Mouse (Mus musculus) embryonic facial prominence, embryonic 14.5 days (tissue): Measurements from ENCODE around the gene Oard1. TPM values are rescaled to one million over a fixed set of nuclear protein-coding genes. Genes with fewer than 3 reads are reported as not detected.

Source experiments
- ATAC-seq: fragments of 200-750 bp; cut with Nextera tagmentation; 2 replicates; pipeline ENCODE4 v1.8.0; 2017; ENCODE audit warnings: low read depth, moderate number of reproducible peaks, moderate TSS enrichment
- DNase-seq: peaks from one replicate; pipeline ENCODE4 v3.0.0-alpha.2; 2015; ENCODE audit warnings: low spot score
- H3K27ac ChIP-seq: fragments of 300-500 bp; sonication (generic); replicated peaks from 2 replicates; pipeline ENCODE4 v1.5.1; 2014; ENCODE audit warnings: low read depth, mild to moderate bottlenecking, low read length, moderate library complexity
- H3K27me3 ChIP-seq: fragments of 300-500 bp; sonication (generic); replicated peaks from 2 replicates; pipeline ENCODE4 v1.6.1; 2014; ENCODE audit warnings: low read length; ENCODE audit not compliant: control insufficient read depth, insufficient read depth
- H3K36me3 ChIP-seq: fragments of 300-500 bp; sonication (generic); 2 replicates; pipeline ENCODE4 v1.6.1; 2014; ENCODE audit warnings: low read length, mixed read lengths; ENCODE audit not compliant: control insufficient read depth, insufficient read depth
- H3K4me1 ChIP-seq: fragments of 300-500 bp; sonication (generic); 2 replicates; pipeline ENCODE4 v1.6.1; 2014; ENCODE audit warnings: antibody characterized with exemption, low read length; ENCODE audit not compliant: control insufficient read depth, insufficient read depth
- H3K4me2 ChIP-seq: fragments of 300-500 bp; sonication (generic); 2 replicates; pipeline ENCODE4 v1.6.1; 2014; ENCODE audit warnings: low read depth, mild to moderate bottlenecking, low read length, moderate library complexity, mixed read lengths
- H3K4me3 ChIP-seq: fragments of 300-500 bp; sonication (generic); 2 replicates; pipeline ENCODE4 v1.5.1; 2014; ENCODE audit warnings: low read depth, mild to moderate bottlenecking, low read length
- H3K9ac ChIP-seq: fragments of 300-500 bp; sonication (generic); 2 replicates; pipeline ENCODE4 v1.6.1; 2014; ENCODE audit warnings: low read depth, mild to moderate bottlenecking, low read length, moderate library complexity, mixed read lengths
- H3K9me3 ChIP-seq: fragments of 300-500 bp; sonication (generic); 2 replicates; pipeline ENCODE4 v1.6.1; 2016; ENCODE audit warnings: low read length; ENCODE audit not compliant: control insufficient read depth
- WGBS: fragments of 180-500 bp; shearing (Covaris S2); extraction: QIAGEN DNeasy Blood & Tissue Kit; methylation state at CpG from one replicate; pipeline ENCODE4 v1.1.7; 2014; 5-methylcytosine and 5-hydroxymethylcytosine counted together
- polyA plus RNA-seq: library from polyadenylated mRNA; unstranded; fragments of >200 nt; fragmentation: Nextera tagmentation; extraction: Ambion mirVana; gene quantifications from 2 replicates; pipeline ENCODE4 v1.2.1, GENCODE M21; 2014

Gene Oard1
- polyA plus RNA-seq, 1 experiment from 2014 or later, result 38.1 TPM

DNA sequence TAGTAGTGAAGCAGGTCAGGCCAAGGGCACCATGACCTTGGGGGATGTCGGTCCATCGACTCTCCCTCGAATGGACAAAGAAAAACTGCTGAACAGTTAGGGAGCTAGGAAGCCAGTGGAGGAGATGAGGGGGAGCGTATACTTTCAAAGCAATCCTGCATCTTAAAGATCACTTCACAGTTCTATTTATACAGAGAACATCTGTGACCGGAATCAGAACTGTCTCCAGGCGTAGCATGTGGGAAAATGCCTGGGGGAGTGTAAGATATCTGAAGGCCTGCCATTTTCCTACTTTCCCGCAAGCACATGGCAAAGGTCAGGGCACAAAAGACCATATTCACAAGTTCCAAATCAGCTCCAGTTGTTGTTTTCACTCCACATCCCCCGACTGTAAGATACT lies 36.8 kb upstream of the Oard1 start:
- Histone ChIP-seq H3K27ac (no peak overlapping the region), H3K27me3 (no peaks in the 10 kb centered on the region), H3K9ac (no peak overlapping the region), H3K9me3 (0 out of 2 replicates have a peak, but pooled peaks cover 3% of the 10 kb centered on the region), H3K4me2 (no peak overlapping the region), H3K36me3 (no peaks in the 10 kb centered on the region), H3K4me3 (no peak overlapping the region), H3K4me1 (no peaks in the 10 kb centered on the region)
- 55% methylated on average over 8 of the region's 8 CpGs for WGBS
- no peak for ATAC-seq
- no peak for DNase-seq

DNA sequence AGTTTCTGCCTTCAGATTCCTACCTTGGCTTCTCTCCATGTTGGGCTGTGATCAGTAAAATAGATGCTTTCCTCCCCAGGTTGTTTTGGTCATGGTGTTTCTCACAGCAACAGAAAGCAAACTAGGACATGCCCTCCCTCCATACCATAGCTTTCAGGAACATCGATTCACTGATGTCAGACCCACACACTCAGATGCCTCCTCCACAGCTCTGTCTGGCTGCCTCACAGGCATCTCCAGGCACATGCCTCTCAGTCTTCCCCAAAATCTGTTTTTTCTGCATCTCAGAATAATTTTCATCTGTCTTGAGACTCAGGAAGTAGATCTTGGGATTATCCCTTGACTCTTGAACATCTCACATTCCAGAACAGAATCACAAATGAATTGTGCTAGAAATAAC lies 33.7 kb upstream of the Oard1 start:
- Histone ChIP-seq H3K9me3 (0 out of 2 replicates have a peak, but pooled peaks cover 3% of the 10 kb centered on the region), H3K27me3 (no peaks in the 10 kb centered on the region), H3K9ac (no peak overlapping the region), H3K27ac (no peak overlapping the region), H3K4me1 (no peaks in the 10 kb centered on the region), H3K36me3 (no peaks in the 10 kb centered on the region), H3K4me2 (no peak overlapping the region), H3K4me3 (no peak overlapping the region)
- DNase-seq (no peak), ATAC-seq (no peak)
- WGBS, result 83% methylated on average over 1 of the region's 1 CpGs

DNA sequence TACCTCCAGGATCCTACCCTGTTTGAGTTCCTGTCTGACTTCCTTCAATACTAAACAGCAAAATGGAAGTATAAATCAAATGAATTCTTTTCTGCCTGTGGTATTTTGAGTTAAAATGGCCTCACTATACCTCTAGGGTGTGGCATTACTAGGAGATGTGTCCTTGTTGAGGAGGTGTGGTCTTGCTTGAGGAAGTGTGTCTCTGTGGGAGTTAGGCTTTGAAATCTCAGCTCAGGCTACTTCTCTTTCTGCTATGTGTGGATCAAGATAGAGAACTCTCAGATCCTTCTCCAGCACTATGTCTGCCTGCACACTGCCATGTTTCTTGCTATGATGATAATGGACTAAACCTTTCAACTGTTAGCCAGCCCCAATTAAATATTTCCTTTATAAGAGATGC lies 30.8 kb upstream of the Oard1 start:
- Histone ChIP-seq H3K27me3 (no peaks in the 10 kb centered on the region), H3K4me1 (no peaks in the 10 kb centered on the region), H3K36me3 (no peaks in the 10 kb centered on the region), H3K9me3 (0 out of 2 replicates have a peak, but pooled peaks cover 3% of the 10 kb centered on the region), H3K9ac (no peak overlapping the region), H3K27ac (no peak overlapping the region), H3K4me3 (no peak overlapping the region), H3K4me2 (no peak overlapping the region)
- no peak for DNase-seq
- no peak for ATAC-seq

DNA sequence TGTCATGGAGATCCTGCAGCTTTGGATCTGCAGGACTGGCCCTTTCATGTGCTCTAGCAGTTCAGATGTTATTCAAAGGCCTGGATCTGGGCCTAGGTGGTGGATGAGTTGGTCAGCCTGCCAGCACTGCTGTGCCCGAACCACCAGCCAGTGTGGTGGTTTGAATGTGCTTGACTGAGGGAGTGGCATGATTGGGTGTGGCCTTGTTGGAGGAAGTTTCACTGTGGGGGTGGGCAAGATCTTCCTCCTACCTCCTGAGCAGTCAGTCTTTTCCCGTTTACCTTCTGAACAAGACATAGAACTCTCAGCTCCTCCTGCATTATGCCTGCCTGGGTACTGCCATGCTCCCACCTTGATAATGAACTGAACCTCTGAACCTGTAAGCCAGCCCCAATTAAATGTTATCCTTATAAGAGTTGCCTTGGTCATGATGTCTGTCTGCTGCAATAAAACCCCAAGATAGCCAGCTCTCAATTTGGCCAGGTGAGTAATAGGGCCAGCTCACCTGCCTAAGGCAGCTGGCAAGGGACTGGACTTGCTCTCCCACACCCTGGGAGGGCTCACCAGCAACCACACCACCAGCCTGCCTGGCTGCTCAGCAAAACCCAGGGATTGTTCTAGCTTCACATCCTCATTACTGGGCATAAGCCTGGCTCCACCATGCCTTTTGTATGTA lies 23.9 kb upstream of the Oard1 start:
- WGBS, result 67% methylated on average over 2 of the region's 2 CpGs
- no peaks in the 10 kb centered on the region for H3K9me3 ChIP-seq
- DNase-seq, result no peak
- no peak overlapping the region for H3K4me2 ChIP-seq
- no peak for ATAC-seq
- no peak overlapping the region for H3K4me3 ChIP-seq
- no peak overlapping the region for H3K27ac ChIP-seq
- H3K27me3 ChIP-seq, result no peaks in the 10 kb centered on the region
- H3K9ac ChIP-seq, result no peak overlapping the region
- H3K4me1 ChIP-seq, result no peaks in the 10 kb centered on the region
- H3K36me3 ChIP-seq, result peaks cover 51% of the 10 kb centered on the region

DNA sequence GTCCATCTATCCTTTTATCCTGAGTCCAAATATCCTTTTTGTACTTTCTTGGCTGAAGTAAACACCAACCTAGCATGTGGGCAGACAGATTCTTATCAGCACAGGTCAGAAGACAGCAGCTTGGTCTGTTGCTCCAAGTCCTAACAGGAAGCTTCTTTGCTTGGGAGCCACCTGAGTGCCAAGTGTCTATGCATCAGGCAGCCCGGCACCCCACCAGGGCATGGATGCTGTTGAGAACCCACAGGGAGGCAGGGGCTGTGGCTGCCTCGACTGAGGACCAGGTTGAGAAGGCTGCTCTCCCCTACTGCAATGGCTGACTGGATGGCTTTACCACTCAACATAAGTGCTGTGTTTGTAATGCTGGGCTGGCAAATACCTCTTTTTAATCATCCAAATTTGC lies 21.1 kb upstream of the Oard1 start:
- Histone ChIP-seq H3K4me2 (no peak overlapping the region), H3K9ac (no peak overlapping the region), H3K27ac (no peak overlapping the region), H3K4me3 (no peak overlapping the region), H3K27me3 (no peaks in the 10 kb centered on the region), H3K36me3 (peaks cover 79% of the 10 kb centered on the region), H3K9me3 (no peaks in the 10 kb centered on the region), H3K4me1 (no peaks in the 10 kb centered on the region)
- 93% methylated on average over 2 of the region's 2 CpGs for WGBS
- DNase-seq (no peak), ATAC-seq (no peak)

DNA sequence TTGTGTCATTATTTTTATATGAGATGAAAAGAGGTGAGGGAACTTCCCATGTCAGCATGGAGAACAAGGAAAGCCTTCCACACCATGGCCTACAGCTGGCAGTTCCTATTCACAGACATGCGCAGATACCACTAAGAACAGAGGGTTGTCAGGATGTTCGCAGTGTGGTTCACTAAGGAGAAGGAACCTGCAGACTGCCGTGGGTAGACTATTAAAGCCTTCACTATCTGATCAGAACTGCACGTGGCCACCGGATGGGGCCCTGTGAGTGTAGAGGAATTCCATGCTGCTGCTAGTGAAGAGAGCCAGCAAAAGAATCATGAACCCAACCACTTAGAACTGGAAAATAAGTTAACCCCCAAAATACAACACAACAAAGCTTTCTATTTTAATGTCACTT lies 20.4 kb upstream of the Oard1 start:
- ATAC-seq (no peak), DNase-seq (no peak)
- no peaks in the 10 kb centered on the region for H3K9me3 ChIP-seq
- 91% methylated on average over 5 of the region's 5 CpGs for WGBS
- no peak overlapping the region for H3K4me2 ChIP-seq
- H3K27ac ChIP-seq, result no peak overlapping the region
- H3K27me3 ChIP-seq, result no peaks in the 10 kb centered on the region
- no peaks in the 10 kb centered on the region for H3K4me1 ChIP-seq
- peaks cover 87% of the 10 kb centered on the region for H3K36me3 ChIP-seq
- no peak overlapping the region for H3K4me3 ChIP-seq
- no peak overlapping the region for H3K9ac ChIP-seq

DNA sequence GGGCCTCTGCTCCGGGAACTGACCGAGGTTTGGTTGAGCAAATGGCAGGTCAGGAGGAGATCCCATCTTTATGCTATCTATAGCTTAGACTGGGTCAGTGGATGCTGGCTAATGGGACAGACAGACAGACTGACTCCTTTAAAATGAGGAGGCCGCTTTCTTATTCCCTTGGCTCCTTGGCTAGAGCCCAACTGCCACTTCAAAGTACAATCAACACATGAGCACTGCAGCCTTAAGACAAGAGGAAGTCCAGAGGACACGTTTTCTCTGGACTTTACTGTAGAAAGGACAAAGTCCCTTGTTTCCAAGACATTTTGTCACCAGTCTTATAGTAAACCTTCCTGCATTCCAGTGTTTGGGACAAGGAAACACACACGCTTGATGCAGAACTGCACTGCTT lies 18.4 kb upstream of the Oard1 start:
- WGBS, result 88% methylated on average over 5 of the region's 5 CpGs
- H3K4me2 ChIP-seq, result no peak overlapping the region
- no peaks in the 10 kb centered on the region for H3K4me1 ChIP-seq
- ATAC-seq, result no peak
- H3K9ac ChIP-seq, result no peak overlapping the region
- H3K27me3 ChIP-seq, result no peaks in the 10 kb centered on the region
- no peak for DNase-seq
- no peak overlapping the region for H3K4me3 ChIP-seq
- no peak overlapping the region for H3K27ac ChIP-seq
- peaks cover 99% of the 10 kb centered on the region for H3K36me3 ChIP-seq
- H3K9me3 ChIP-seq, result no peaks in the 10 kb centered on the region

DNA sequence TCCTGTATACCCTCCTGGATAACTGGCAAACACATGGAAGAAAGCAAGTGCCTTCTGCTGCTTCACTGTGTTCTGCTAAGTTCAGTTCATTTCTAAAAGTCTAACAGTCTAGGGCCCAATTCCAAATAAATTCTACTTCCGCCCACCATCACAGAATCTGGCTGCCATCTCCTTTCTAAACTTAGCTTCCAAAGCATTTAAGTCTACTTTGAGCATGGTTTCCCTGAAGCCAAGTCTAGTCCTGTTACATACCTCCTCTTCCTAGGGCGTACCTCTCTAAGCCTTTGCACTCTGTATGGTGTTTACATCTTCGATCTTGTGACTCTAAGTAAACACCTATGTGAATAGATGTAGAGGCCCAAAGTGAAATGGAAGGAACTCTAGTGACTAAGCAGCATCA lies 17.2 kb upstream of the Oard1 start:
- no peak for ATAC-seq
- no peaks in the 10 kb centered on the region for H3K27me3 ChIP-seq
- no peak for DNase-seq
- H3K4me3 ChIP-seq, result no peak overlapping the region
- no peak overlapping the region for H3K9ac ChIP-seq
- H3K4me2 ChIP-seq, result no peak overlapping the region
- no peak overlapping the region for H3K27ac ChIP-seq
- no peaks in the 10 kb centered on the region for H3K4me1 ChIP-seq
- H3K36me3 ChIP-seq, result peaks cover 95% of the 10 kb centered on the region
- 96% methylated on average over 3 of the region's 3 CpGs for WGBS
- no peaks in the 10 kb centered on the region for H3K9me3 ChIP-seq

DNA sequence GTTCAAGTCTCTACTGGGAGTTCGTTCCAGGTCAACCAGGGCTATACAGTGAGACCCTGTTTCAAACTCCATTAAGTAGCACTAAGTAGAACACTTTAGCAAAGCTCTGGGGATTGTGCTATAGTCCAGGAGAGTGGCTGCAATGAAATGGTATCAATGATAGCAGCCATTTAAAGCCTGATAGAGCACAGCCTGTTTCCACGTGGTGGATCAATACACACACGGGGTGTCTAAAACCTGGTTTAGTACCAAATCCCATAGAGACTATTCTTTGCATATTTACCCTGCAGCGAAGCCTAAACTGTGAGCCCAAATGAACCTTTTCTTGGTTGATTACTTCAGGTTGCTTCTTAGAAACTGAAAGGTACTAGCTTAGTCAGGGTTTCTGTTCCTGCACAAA lies 8.1 kb upstream of the Oard1 start:
- Histone ChIP-seq H3K4me3 (no peak overlapping the region), H3K4me1 (no peaks in the 10 kb centered on the region), H3K27ac (no peak overlapping the region), H3K4me2 (no peak overlapping the region), H3K9me3 (no peaks in the 10 kb centered on the region), H3K9ac (no peak overlapping the region), H3K27me3 (no peaks in the 10 kb centered on the region), H3K36me3 (peaks cover 34% of the 10 kb centered on the region)
- no peak for ATAC-seq
- no peak for DNase-seq
- 95% methylated on average over 4 of the region's 4 CpGs for WGBS
